Mouse (Mus musculus) forebrain, embryonic 11.5 days (tissue): ENCODE data around the gene Nfx1. TPM values are rescaled to one million over a fixed set of nuclear protein-coding genes. Genes with fewer than 3 reads are reported as not detected.
A peak's percentile ranks its signal among the peaks of the same experiment; 100 is the strongest.

Source experiments
- ATAC-seq: fragments of 200-750 bp; cut with Nextera tagmentation; replicated peaks from 2 replicates; pipeline ENCODE4 v1.8.0; 2017; ENCODE audit warnings: moderate TSS enrichment; ENCODE audit not compliant: low FRiP score
- DNase-seq: peaks from one replicate; pipeline ENCODE4 v3.0.0-alpha.2; 2017; ENCODE audit warnings: low spot score
- H3K27ac ChIP-seq: fragments of 300-500 bp; sonication (generic); 2 replicates; pipeline ENCODE4 v1.5.1; 2014; ENCODE audit warnings: low read depth, low read length
- H3K27me3 ChIP-seq: fragments of 300-500 bp; sonication (generic); 2 replicates; pipeline ENCODE4 v1.6.1; 2014; ENCODE audit warnings: mild to moderate bottlenecking, low read length, mixed read lengths; ENCODE audit not compliant: control insufficient read depth, insufficient read depth
- H3K36me3 ChIP-seq: fragments of 300-500 bp; sonication (generic); 2 replicates; pipeline ENCODE4 v1.6.1; 2014; ENCODE audit warnings: mild to moderate bottlenecking, low read length, moderate library complexity, mixed read lengths; ENCODE audit not compliant: control insufficient read depth, insufficient read depth
- H3K4me1 ChIP-seq: fragments of 300-500 bp; sonication (generic); replicated peaks from 2 replicates; pipeline ENCODE4 v1.6.1; 2014; ENCODE audit warnings: low read length, mixed read lengths; ENCODE audit not compliant: control insufficient read depth, insufficient read depth
- H3K4me2 ChIP-seq: fragments of 300-500 bp; sonication (generic); 2 replicates; pipeline ENCODE4 v1.6.1; 2014; ENCODE audit warnings: low read depth, mild to moderate bottlenecking, low read length, moderate library complexity, mixed read lengths; ENCODE audit not compliant: severe bottlenecking
- H3K4me3 ChIP-seq: fragments of 300-500 bp; sonication (generic); 2 replicates; pipeline ENCODE4 v1.5.1; 2014; ENCODE audit warnings: low read depth, low read length
- H3K9ac ChIP-seq: fragments of 300-500 bp; sonication (generic); 2 replicates; pipeline ENCODE4 v1.6.1; 2014; ENCODE audit warnings: low read length
- H3K9me3 ChIP-seq: fragments of 300-500 bp; sonication (generic); 2 replicates; pipeline ENCODE4 v1.6.1; 2016; ENCODE audit warnings: low read length, mixed read lengths; ENCODE audit not compliant: control insufficient read depth
- WGBS: fragments of 180-500 bp; shearing (Covaris S2); extraction: QIAGEN DNeasy Blood & Tissue Kit; methylation state at CpG from one replicate; pipeline ENCODE4 v1.1.7; 2014; 5-methylcytosine and 5-hydroxymethylcytosine counted together
- polyA plus RNA-seq: library from polyadenylated mRNA; unstranded; fragments of >200 nt; fragmentation: Nextera tagmentation; extraction: Ambion mirVana; gene quantifications from 2 replicates; pipeline ENCODE4 v1.2.1, GENCODE M21; 2014

Gene Nfx1
- polyA plus RNA-seq, 1 experiment from 2014 or later, result 115 TPM

GRCm38 (mm10) chr4:41056742-41057332 lies 86.1 kb downstream of the Nfx1 start:
- ATAC-seq, result no peak
- Histone ChIP-seq H3K9ac (no peak overlapping the region), H3K4me1 (no peaks in the 10 kb centered on the region), H3K36me3 (no peaks in the 10 kb centered on the region), H3K4me2 (no peak overlapping the region), H3K9me3 (no peaks in the 10 kb centered on the region), H3K4me3 (no peak overlapping the region), H3K27me3 (no peaks in the 10 kb centered on the region), H3K27ac (no peak overlapping the region)
- no peak for DNase-seq
- WGBS, result 66% methylated on average over 7 of the region's 7 CpGs

DNA sequence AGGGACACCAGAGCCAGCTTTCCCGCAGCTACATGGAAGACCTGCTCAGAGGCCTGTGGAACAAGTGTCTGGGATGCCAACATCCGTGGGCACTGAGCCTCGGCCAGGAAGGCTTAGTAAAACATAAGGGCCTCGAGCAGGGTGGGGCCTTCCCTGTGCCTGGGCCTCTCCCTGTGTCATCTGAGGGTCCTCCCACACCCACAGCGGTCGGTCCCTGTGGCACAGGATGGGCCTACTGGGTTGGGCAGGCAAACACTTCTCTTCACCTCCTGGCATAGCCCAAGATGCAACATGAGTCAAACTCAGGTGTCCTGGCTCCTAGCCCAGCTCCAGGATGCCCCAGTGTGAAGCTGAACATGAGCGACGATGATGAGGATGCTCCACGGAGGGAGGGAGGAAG lies 86.7 kb downstream of the Nfx1 start:
- no peaks in the 10 kb centered on the region for H3K4me1 ChIP-seq
- no peaks in the 10 kb centered on the region for H3K9me3 ChIP-seq
- ATAC-seq, result no peak
- no peaks in the 10 kb centered on the region for H3K27me3 ChIP-seq
- H3K36me3 ChIP-seq, result no peaks in the 10 kb centered on the region
- 79% methylated on average over 8 of the region's 9 CpGs for WGBS
- H3K27ac ChIP-seq, result no peak overlapping the region
- no peak overlapping the region for H3K9ac ChIP-seq
- no peak overlapping the region for H3K4me3 ChIP-seq
- DNase-seq, result no peak
- H3K4me2 ChIP-seq, result no peak overlapping the region

- 55% methylated on average over 3 of the region's 3 CpGs for WGBS
- DNase-seq (no peak), ATAC-seq (no peak)
- H3K9me3 ChIP-seq, result no peaks in the 10 kb centered on the region
- 0 out of 2 replicates have a peak, but pooled peaks cover 2% of the 10 kb centered on the region for H3K4me1 ChIP-seq
- no peak overlapping the region for H3K9ac ChIP-seq
- no peak overlapping the region for H3K4me2 ChIP-seq
- H3K4me3 ChIP-seq, result no peak overlapping the region
- no peaks in the 10 kb centered on the region for H3K36me3 ChIP-seq
- H3K27me3 ChIP-seq, result no peaks in the 10 kb centered on the region
- H3K27ac ChIP-seq, result no peak overlapping the region
Measured at GRCm38 (mm10) chr4:41063351-41063750, 92.6 kb downstream of the Nfx1 start.

DNA sequence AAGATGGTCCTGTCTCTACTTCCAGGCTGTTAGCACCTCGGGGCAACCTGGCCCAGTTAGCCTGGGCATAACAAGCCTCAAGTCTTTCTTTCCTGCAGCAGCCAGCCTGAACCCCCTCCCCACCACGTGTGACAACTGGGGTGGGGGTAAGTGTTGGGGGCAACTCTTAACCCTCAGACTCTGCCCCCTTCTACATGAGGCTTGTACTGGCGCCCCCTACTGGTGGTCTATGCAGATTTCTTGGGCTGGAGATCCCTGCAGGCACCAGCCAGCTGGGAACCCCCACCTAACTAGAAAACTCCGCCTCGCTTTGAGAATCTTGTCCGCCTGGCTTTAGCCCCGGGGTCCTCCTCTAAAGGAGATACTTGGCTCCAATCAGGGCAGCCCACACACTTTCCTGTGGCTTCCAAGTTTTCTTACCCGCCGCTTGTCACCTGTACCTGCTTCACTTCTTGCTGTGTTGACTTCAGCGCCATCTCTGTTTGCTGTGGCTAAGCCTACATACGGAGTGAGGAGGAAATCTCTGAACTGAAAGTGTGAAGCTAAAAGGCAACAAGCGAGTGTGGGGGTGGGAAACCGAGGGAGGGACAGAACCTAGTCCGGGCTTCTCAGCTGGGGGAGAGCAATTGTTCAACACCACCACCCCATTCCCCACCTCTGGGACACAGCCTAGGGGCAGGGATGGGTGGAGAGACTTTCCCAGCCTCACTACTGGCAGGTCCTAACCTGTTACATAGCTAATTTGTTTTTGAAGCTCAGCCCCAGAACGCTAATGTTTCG lies 93.4 kb downstream of the Nfx1 start:
- ATAC-seq (no peak), DNase-seq (peak; percentile 67)
- Histone ChIP-seq H3K9me3 (no peaks in the 10 kb centered on the region), H3K4me3 (no peak overlapping the region), H3K27ac (no peak overlapping the region), H3K27me3 (no peaks in the 10 kb centered on the region), H3K36me3 (no peaks in the 10 kb centered on the region), H3K9ac (no peak overlapping the region), H3K4me1 (0 out of 2 replicates have a peak, but pooled peaks cover 2% of the 10 kb centered on the region), H3K4me2 (0 out of 2 replicates have a peak overlapping the region, but pooled peaks have one; percentile 8)
- WGBS, result 22% methylated on average over 16 of the region's 16 CpGs

GRCm38 (mm10) chr4:41065196-41065595 lies 94.5 kb downstream of the Nfx1 start:
- Histone ChIP-seq H3K9me3 (no peaks in the 10 kb centered on the region), H3K4me2 (no peak overlapping the region), H3K36me3 (no peaks in the 10 kb centered on the region), H3K4me1 (0 out of 2 replicates have a peak, but pooled peaks cover 2% of the 10 kb centered on the region), H3K27me3 (no peaks in the 10 kb centered on the region), H3K27ac (no peak overlapping the region), H3K4me3 (no peak overlapping the region), H3K9ac (no peak overlapping the region)
- WGBS, result 94% methylated on average over 4 of the region's 4 CpGs
- no peak for DNase-seq
- ATAC-seq, result no peak

GRCm38 (mm10) chr4:41071500-41072429 lies 101.1 kb downstream of the Nfx1 start:
- ATAC-seq (no peak), DNase-seq (no peak)
- Histone ChIP-seq H3K9ac (no peak overlapping the region), H3K4me3 (no peak overlapping the region), H3K36me3 (no peaks in the 10 kb centered on the region), H3K4me2 (no peak overlapping the region), H3K4me1 (no peaks in the 10 kb centered on the region), H3K9me3 (no peaks in the 10 kb centered on the region), H3K27me3 (no peaks in the 10 kb centered on the region), H3K27ac (no peak overlapping the region)
- 82% methylated on average over 14 of the region's 14 CpGs for whole genome bisulfite sequencing

DNA sequence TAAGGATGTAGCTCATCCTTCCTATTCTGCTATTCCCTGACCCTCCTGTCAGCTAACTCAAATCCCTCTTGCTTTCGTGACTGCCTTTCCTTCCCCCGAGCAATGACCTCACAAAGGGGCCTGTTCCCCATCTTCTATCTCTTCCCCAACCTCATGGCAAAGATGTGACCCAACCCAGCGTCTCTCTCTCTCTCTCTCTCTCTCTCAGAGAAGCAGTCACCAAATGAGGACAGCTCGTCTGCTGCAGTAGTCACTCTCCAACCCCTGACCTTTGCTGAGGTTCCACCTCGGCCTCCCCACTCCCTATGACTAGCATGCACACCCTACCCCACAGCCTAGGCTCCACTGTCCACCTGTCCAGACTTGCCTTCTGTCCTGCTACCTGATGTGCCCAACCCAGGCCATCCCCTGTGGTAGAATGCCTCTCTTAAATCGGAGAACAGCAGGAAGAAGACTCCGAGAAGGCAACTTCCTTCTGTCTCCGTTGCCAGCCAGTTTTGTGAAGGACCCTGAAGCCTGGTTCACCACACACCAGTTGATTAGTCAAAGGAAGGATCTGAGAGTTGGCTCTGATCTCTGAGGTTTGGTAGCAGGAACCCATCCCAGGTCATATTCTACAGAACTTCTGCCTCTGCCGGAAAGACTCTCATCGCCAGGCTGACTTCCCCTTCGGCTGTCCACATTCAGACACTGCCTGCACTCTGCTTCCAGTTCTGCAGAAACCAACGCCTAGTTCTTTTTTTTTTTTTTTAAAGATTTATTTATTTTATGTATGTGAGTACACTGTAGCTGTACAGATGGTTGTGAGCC lies 102.5 kb downstream of the Nfx1 start:
- H3K36me3 ChIP-seq, result no peaks in the 10 kb centered on the region
- no peak overlapping the region for H3K27ac ChIP-seq
- H3K4me3 ChIP-seq, result no peak overlapping the region
- no peak for DNase-seq
- H3K4me2 ChIP-seq, result no peak overlapping the region
- no peak for ATAC-seq
- no peaks in the 10 kb centered on the region for H3K27me3 ChIP-seq
- WGBS, result 82% methylated on average over 12 of the region's 12 CpGs
- H3K9me3 ChIP-seq, result no peaks in the 10 kb centered on the region
- H3K9ac ChIP-seq, result no peak overlapping the region
- H3K4me1 ChIP-seq, result no peaks in the 10 kb centered on the region

DNA sequence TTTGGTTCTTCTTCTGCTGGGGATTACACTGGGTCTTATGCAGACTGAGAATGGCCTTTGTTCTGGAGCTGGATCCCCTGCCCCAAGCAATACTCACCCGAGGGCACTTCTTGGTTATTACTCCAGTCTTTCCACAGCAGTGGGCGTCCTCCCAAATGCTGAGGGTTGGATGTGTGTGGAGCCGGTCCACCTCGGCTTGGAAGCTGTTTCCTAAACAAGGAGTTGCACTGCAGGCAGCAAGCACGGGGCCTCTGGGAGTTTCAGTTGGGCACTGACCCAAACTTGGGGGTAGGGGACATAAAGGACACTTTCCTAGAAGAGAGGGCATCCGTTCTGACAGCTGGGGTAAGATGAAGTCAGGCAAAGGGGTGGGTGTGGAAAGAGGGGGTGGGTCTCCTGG lies 103.8 kb downstream of the Nfx1 start:
- H3K4me2 ChIP-seq, result no peak overlapping the region
- no peaks in the 10 kb centered on the region for H3K9me3 ChIP-seq
- WGBS, result 83% methylated on average over 6 of the region's 6 CpGs
- DNase-seq, result no peak
- H3K9ac ChIP-seq, result no peak overlapping the region
- H3K4me1 ChIP-seq, result no peaks in the 10 kb centered on the region
- H3K27ac ChIP-seq, result no peak overlapping the region
- no peak for ATAC-seq
- no peak overlapping the region for H3K4me3 ChIP-seq
- no peaks in the 10 kb centered on the region for H3K27me3 ChIP-seq
- no peaks in the 10 kb centered on the region for H3K36me3 ChIP-seq
